Mouse (Mus musculus): Measurements from ENCODE around the gene Fam89b. TPM values are rescaled to one million over a fixed set of nuclear protein-coding genes. Genes with fewer than 3 reads are reported as not detected.
"Not testable (repeated sequence)": the region's sequence is repeated elsewhere in the genome, so short reads cannot be mapped to it uniquely, and the experiment has no call there.

Gene Fam89b
- polyA plus RNA-seq, 1 experiment from 2014 or later: 192 TPM

DNA sequence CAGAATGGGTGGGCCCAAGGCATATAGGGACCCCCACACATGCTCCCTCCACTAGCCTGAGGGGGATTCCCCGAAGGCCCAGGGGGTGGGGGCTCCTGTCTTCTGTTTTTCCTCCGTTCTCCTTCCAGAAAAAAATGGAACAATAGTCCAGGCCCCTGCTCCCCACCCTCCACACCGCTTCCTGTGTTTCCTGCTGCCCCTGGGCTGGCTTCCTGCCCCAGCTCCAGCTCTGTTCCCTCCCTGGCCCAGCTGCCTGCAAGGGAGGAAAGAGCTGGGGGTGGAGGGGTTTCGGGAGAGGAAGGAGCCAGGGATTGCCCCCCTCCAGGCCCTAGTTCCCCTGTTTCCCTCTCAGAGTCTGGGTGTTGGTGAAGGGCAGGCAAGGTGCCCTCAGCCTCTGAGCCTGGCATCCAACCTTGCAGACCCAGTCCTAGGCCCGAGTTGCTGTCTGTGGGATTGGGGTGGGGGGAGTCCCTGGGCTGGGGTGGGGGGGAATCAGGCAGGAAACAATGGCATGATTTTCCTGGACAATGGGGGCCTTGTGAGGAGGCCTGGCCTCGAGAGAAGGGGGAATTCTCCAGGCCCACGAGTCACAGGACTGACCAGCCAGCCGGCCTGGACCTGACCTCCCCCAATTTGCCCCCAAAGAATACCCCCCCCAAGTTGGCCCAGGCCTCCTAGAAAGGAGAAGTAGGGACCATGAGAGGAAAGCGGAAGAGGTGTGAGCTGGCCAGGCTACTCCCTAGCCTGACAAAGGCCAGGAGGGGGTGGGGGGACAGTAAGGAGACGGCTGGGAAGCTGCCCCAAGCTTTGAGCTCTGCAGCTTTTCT, 37.2 kb downstream of the Fam89b start:
- H3K9me3 ChIP-seq: no peaks in the 10 kb centered on the region
- H3K36me3 ChIP-seq: peaks cover 73% of the 10 kb centered on the region
- peaks cover 19% of the 10 kb centered on the region for H3K27me3 ChIP-seq (ENCODE audit: insufficient read depth, poor library complexity, severe bottlenecking)
- peak overlapping the region; percentile 90 for H3K4me3 ChIP-seq
- H3K27ac ChIP-seq: peak overlapping the region; percentile 68
- H3K4me1 ChIP-seq (replicated peaks): peaks cover 72% of the 10 kb centered on the region
- DNase-seq (ENCODE audit: low spot score): no peak
- WGBS: 64% methylated on average over 10 of the region's 10 CpGs

DNA sequence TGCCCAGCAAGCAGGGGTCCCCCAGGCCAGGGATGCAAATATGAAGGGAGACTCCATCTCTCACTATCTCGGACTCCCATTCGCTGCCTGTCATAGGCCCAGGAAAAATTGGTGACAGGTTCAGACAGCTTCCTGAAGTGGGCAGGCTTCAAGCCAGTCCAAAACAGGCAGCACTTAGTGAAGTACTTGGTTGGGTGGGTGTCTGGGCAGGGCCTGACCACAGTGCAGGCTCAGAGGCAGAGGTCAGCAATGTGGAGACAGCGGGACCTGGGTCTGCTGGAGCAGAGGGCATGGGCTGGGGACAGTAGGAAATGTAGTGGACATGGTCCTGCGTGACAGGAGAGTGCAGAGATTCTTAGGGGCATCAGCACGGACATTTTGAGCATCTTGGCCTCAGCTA, 37.9 kb downstream of the Fam89b start:
- peaks cover 76% of the 10 kb centered on the region for H3K4me1 ChIP-seq (replicated peaks)
- WGBS: 87% methylated on average over 5 of the region's 5 CpGs
- peak overlapping the region; percentile 68; the same call in 1 of the 2 replicates for H3K27ac ChIP-seq
- H3K27me3 ChIP-seq (ENCODE audit: insufficient read depth, poor library complexity, severe bottlenecking): peaks cover 19% of the 10 kb centered on the region
- H3K4me3 ChIP-seq: peak overlapping the region; percentile 90
- H3K36me3 ChIP-seq: peaks cover 72% of the 10 kb centered on the region
- H3K9me3 ChIP-seq: no peaks in the 10 kb centered on the region
- DNase-seq (ENCODE audit: low spot score): no peak

DNA sequence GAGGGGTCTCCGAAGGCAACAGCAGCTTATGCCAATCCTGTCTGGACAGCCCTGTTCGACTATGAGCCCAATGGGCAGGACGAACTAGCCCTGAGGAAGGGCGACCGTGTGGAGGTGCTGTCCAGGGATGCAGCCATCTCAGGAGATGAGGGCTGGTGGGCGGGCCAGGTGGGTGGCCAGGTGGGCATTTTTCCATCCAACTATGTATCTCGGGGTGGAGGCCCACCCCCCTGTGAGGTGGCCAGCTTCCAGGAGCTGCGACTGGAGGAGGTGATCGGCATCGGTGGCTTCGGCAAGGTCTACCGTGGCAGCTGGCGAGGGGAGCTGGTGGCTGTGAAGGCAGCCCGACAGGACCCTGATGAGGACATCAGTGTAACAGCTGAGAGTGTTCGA, 39.1 kb downstream of the Fam89b start:
- Histone ChIP-seq H3K27me3 (ENCODE audit: insufficient read depth, poor library complexity, severe bottlenecking) (peaks cover 15% of the 10 kb centered on the region), H3K4me1 (replicated peaks) (peaks cover 65% of the 10 kb centered on the region), H3K27ac (peak overlapping the region; percentile 91), H3K4me3 (peak overlapping the region; percentile 90), H3K36me3 (peaks cover 72% of the 10 kb centered on the region), H3K9me3 (no peaks in the 10 kb centered on the region)
- 71% methylated on average over 15 of the region's 15 CpGs for WGBS
- DNase-seq (ENCODE audit: low spot score): no peak

DNA sequence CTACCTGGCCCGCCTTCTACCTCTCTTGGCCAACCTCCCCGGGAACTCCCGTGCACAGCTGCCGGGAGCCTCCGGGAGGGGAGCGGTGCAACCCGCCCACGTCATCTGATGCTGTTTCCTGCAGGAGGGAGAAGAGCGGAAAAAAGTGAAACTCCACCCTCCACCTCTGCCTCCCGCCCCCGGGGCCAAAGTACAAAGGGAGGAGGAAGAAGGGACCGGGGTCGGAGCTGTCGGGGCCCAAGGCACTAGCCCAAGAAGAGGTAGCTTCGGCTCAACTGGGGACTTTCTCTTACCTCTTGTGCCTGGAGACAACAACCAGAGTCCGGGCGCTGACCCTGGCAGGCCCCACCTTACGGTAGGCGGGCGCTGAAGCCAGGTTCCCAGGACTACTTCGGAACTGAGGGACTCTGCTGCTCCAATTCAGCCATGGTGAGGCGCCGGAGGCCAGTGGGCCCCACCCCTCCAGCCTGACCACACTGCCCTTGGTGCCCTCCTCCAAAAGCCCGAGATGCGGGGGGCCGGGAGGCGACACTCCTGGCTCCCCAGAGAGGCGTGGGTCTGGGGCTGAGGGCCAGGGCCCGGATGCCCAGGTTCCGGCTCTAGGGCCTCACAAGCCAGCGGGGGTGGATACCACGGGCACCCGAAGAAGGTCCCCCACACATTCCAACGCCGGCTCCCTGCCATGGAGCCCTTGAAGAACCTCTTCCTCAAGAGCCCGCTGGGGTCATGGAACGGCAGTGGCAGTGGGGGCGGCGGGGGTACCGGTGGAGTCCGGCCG, 39.7 kb downstream of the Fam89b start:
- Histone ChIP-seq H3K9me3 (no peaks in the 10 kb centered on the region), H3K4me1 (replicated peaks) (peaks cover 61% of the 10 kb centered on the region)
- WGBS: 12% methylated on average over 42 of the region's 42 CpGs

DNA sequence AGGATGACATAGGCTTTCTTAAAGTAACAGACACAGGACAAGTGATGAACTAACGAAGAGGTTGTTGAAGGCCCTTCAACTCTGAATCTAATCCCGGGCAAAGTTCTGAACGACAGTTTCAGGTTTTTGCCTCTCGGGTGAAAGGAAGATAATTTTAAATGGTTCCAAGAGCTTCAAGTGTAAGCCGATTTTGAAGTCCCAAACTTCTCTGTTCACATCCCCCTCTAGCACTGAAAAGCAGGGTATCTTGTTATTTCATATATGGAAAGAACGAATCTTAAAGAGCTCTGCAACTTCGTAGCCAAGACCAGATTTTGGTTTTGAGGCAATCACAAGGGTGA, 40.4 kb downstream of the Fam89b start:
- Histone ChIP-seq H3K27ac (peak overlapping the region; percentile 91), H3K9me3 (no peaks in the 10 kb centered on the region), H3K4me3 (peak overlapping the region; percentile 90), H3K36me3 (peaks cover 72% of the 10 kb centered on the region), H3K4me1 (replicated peaks) (peaks cover 61% of the 10 kb centered on the region), H3K27me3 (ENCODE audit: insufficient read depth, poor library complexity, severe bottlenecking) (0 out of 2 replicates have a peak, but pooled peaks cover 2% of the 10 kb centered on the region)
- DNase-seq (ENCODE audit: low spot score): no peak
- 1% methylated on average over 7 of the region's 7 CpGs for WGBS

More for the DNA sequence above, 39.7 kb downstream of the Fam89b start:
- H3K27me3 ChIP-seq (ENCODE audit: insufficient read depth, poor library complexity, severe bottlenecking): peaks cover 9% of the 10 kb centered on the region
- H3K27ac ChIP-seq: peak overlapping the region; percentile 91
- peaks cover 72% of the 10 kb centered on the region for H3K36me3 ChIP-seq
- peak overlapping the region; percentile 90 for H3K4me3 ChIP-seq
- DNase-seq (ENCODE audit: low spot score): peak; percentile 78

DNA sequence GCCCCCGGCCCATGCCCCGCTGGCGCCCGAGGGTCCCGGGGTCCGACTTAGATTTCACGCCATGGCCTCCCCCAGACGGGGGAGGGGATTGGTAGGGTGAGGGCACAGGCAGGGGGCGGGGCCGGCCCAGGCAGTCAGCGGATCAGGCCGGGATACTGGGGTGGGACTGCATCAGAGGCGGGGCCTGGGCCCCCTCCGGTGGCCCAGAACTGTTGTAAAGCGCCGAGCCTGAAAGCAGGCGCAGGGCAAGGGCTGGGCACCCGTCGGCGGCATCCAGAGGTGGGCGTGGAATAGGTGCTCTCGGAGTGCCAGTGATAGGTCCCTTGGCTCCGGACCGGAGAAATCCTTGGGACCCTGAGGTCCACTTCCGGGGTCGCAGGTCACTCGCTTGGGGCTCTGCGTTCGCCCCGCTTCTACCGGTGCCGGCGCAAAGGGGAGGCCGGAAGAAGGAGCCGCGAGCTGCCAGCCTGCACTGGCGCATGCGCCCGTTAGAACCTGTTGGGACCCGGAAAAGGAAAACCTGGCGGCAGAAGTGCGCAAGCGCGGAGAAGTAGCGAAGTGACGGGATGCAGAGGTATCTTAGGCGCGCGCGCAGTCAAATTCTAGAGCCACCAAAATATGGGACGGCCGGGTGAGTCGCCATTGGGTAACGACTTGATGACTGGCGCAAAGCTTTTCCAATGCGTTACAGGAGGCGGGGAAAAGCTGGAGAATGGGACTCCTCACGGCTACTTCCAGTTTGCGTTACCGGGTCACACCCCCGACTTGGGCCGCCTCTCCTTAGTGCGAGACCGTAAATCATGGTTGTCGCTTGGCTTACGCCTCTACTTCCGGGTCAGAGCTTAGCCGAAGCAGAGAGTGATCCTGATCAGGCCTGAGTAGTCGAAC, 41.0 kb downstream of the Fam89b start, which contains the start of the genes Map3k11 and Pcnx3:
Gene Map3k11 (plus strand): TSS at position 543 of the 888 bp plus-strand sequence.
Gene Pcnx3 (minus strand): TSS at position 709 of the 888 bp plus-strand sequence.
- Histone ChIP-seq H3K27me3 (ENCODE audit: insufficient read depth, poor library complexity, severe bottlenecking) (no peaks in the 10 kb centered on the region), H3K27ac (peak within 1 kb of the TSS; percentile 91), H3K9me3 (no peaks in the 10 kb centered on the region), H3K4me3 (peak within 1 kb of the TSS; percentile 90), H3K36me3 (peaks cover 72% of the 10 kb centered on the region), H3K4me1 (replicated peaks) (peaks cover 56% of the 10 kb centered on the region)
- peak; percentile 98 for DNase-seq (ENCODE audit: low spot score)
- under 1% methylated on average over 69 of the region's 69 CpGs for WGBS

DNA sequence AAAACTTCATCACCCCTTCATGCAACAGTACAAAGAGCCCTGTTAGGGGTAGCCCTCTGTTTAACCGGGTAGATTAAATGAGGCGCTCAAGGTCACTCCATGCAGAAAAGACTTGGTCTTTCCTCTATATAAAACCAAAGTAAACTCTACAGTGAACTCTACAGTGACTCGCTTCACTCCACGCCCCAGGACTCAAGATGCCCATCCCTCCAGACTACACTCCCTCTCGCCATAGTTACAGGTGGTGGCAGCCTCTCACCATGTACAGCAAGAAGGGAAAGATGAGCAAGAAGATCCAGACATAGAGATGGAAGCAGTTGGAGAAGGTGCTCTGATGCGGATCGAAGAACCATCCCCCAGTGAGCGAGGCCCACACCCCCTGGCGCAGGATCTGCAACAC, 41.7 kb downstream of the Fam89b start:
- Histone ChIP-seq H3K36me3 (peaks cover 72% of the 10 kb centered on the region), H3K27ac (peak overlapping the region; percentile 91), H3K4me1 (replicated peaks) (peaks cover 48% of the 10 kb centered on the region), H3K27me3 (ENCODE audit: insufficient read depth, poor library complexity, severe bottlenecking) (no peaks in the 10 kb centered on the region), H3K9me3 (no peaks in the 10 kb centered on the region), H3K4me3 (peak overlapping the region; percentile 90)
- DNase-seq (ENCODE audit: low spot score): no peak
- WGBS: 21% methylated on average over 9 of the region's 9 CpGs

DNA sequence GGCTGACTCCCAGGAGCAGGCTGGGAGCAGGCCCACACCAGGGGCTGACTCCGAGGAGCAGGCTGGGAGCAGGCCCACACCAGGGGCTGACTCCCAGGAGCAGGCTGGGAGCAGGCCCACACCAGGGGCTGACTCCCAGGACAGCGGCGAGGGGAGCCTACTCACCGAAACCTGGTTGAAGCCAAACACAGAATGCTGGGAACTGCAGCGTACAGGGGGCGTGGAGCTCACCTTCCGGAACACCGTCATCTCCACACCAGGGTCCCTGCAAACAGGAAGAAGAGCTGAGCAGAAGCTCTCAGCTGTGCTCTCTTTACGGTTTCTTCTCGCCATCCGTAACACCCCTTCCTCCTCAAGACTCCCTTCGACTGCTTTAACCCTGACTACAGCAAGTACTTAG, 42.5 kb downstream of the Fam89b start:
- Histone ChIP-seq H3K4me1 (replicated peaks) (peaks cover 41% of the 10 kb centered on the region), H3K36me3 (peaks cover 72% of the 10 kb centered on the region), H3K4me3 (peak overlapping the region; percentile 90)
- 95% methylated on average over 12 of the region's 12 CpGs for WGBS
- not testable (repeated sequence) for H3K9me3 ChIP-seq; H3K27ac ChIP-seq; DNase-seq (ENCODE audit: low spot score); H3K27me3 ChIP-seq (ENCODE audit: insufficient read depth, poor library complexity, severe bottlenecking)

DNA sequence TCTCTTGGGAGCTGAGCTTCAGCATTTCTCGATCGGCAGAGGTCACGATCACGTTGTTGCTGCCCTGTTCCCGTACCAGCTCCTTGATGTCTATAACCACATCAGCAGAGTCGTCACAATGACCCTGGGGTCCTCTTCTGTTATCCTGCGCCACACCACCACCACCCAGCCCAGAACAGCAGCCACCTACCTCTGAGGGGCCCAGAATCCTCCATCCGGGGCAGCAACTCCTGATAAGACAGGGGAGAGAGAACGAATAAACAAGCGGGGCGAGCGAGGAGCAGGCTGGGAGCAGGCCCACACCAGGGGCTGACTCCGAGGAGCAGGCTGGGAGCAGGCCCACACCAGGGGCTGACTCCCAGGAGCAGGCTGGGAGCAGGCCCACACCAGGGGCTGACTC, 43.0 kb downstream of the Fam89b start:
- Histone ChIP-seq H3K27me3 (ENCODE audit: insufficient read depth, poor library complexity, severe bottlenecking) (no peaks in the 10 kb centered on the region), H3K4me1 (replicated peaks) (peaks cover 35% of the 10 kb centered on the region), H3K9me3 (no peaks in the 10 kb centered on the region), H3K27ac (no peak overlapping the region), H3K4me3 (no peak overlapping the region), H3K36me3 (peaks cover 72% of the 10 kb centered on the region)
- WGBS: 91% methylated on average over 13 of the region's 13 CpGs
- DNase-seq (ENCODE audit: low spot score): no peak

DNA sequence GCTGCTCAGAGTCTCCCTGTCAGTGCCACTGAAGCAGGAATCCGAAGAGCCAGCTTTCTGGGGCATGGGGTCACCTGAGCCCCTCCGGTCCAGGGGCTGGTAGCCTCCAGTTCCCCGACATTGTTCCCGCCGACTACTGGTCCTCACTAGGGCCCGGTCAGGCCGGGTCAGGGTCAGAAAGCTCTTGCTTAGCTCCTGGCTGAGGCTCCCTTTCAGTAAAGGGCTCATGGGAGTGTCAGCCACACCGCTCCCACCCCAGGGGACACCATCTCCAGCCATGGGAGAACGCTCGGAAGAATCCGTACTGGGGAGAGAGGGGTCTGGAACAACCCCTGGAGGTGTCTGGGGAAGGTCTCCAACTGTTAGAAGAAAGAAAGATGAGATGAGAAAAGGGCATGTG, 43.6 kb downstream of the Fam89b start:
- Histone ChIP-seq H3K4me3 (no peak overlapping the region), H3K9me3 (no peaks in the 10 kb centered on the region), H3K4me1 (replicated peaks) (peaks cover 30% of the 10 kb centered on the region), H3K36me3 (peaks cover 72% of the 10 kb centered on the region), H3K27ac (no peak overlapping the region), H3K27me3 (ENCODE audit: insufficient read depth, poor library complexity, severe bottlenecking) (no peaks in the 10 kb centered on the region)
- no peak for DNase-seq (ENCODE audit: low spot score)
- 94% methylated on average over 11 of the region's 11 CpGs for WGBS

DNA sequence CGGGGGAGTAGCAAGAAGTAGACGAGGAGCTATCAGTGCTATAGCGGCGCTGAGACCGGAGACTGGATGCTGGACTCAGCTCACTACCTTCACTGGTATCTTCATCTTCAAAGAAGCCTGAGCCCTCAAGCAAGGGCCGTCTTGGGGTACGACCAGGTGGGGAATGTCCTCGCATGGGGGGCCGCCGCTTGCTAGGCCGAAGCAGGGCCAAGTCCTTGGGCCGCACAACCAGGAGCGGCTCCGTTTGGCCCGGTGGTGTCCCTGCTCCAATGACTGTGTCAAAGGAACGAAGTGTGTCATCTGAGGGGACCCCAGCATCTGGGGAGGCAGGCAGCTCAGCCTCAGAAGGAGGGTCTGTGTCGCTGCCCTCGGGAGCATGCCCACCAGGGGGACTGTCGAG, 44.0 kb downstream of the Fam89b start:
- WGBS: 93% methylated on average over 19 of the region's 19 CpGs
- Histone ChIP-seq H3K36me3 (peaks cover 72% of the 10 kb centered on the region), H3K27ac (no peak overlapping the region), H3K27me3 (ENCODE audit: insufficient read depth, poor library complexity, severe bottlenecking) (no peaks in the 10 kb centered on the region), H3K4me3 (peak overlapping the region; percentile 13; the same call in 1 of the 2 replicates), H3K9me3 (no peaks in the 10 kb centered on the region), H3K4me1 (replicated peaks) (peaks cover 25% of the 10 kb centered on the region)
- DNase-seq (ENCODE audit: low spot score): no peak

DNA sequence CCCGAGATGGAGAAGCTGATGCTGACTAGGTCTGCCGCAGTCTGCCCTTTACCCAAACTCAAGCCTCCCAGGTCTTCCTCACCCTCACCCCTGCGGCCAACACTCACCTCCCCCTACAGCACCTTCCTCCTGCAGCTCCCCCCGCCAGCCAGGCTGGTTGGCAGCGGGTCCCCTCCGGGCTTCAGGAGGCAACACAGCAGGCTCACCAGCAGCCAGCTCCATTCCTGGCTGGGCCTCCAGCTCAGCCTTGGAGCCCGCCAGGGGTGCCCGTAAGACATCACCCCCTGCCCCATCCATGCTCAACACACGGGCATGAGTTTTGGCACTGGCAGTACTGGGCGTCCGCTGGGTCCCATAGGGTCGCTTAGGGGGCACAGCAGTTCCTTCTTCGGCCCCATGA, 44.5 kb downstream of the Fam89b start:
- Histone ChIP-seq H3K9me3 (no peaks in the 10 kb centered on the region), H3K4me3 (0 out of 2 replicates have a peak overlapping the region, but pooled peaks have one; percentile 13), H3K27ac (no peak overlapping the region), H3K27me3 (ENCODE audit: insufficient read depth, poor library complexity, severe bottlenecking) (no peaks in the 10 kb centered on the region), H3K36me3 (peaks cover 74% of the 10 kb centered on the region), H3K4me1 (replicated peaks) (peaks cover 21% of the 10 kb centered on the region)
- WGBS: 91% methylated on average over 13 of the region's 13 CpGs
- no peak for DNase-seq (ENCODE audit: low spot score)

Data from hindbrain, embryonic 10.5 days (tissue).